ENCODE assay signal across 8 mouse cellular contexts in the genomic region with DNA sequence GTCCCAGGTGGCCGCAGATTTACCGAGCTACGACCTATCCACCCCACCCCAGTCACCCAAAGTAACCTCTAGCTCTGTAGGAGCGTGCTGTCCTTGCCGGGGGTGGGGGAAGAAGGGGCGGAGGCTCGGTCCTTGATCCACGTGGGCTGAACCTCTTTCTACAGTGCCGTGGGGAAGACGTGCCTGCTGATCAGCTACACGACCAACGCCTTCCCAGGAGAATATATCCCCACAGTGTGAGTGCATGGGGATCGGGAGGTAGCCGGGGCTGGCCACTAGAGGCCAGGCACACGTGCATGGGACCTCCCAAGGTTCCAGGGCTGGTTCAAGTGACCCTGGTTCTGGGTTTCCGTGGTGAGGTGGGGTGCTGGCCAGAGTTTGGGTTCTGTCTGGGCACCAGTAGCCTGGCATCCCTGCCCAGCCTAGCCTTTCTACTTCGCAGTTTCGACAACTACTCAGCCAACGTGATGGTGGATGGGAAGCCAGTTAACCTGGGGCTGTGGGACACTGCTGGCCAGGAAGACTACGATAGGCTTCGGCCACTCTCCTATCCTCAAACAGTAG. TPM values are rescaled to one million over a fixed set of nuclear protein-coding genes. Genes with fewer than 3 reads are reported as not detected.
DNase-seq lines count a peak whose midpoint lies in the region; ATAC-seq and TF ChIP-seq lines count a peak whose summit lies in the region.

No protein-coding gene starts in this region.

- H3K9ac ChIP-seq in kidney, embryonic 14.5 days (ENCODE audit: low read depth, low read length), result peak overlapping the region; percentile 70
- peak overlapping the region; percentile 96 for H3K9ac ChIP-seq in hindbrain, embryonic 13.5 days
- peak overlapping the region; percentile 89 for H3K9ac ChIP-seq in midbrain, embryonic 12.5 days (replicated peaks)

- H3K27me3 ChIP-seq in kidney, embryonic 14.5 days (ENCODE audit: control insufficient read depth, insufficient read depth, low read length), result no peaks in the 10 kb centered on the region
- H3K27me3 ChIP-seq in hindbrain, embryonic 13.5 days, result peaks cover 29% of the 10 kb centered on the region
- H3K27me3 ChIP-seq in midbrain, embryonic 12.5 days, result peaks cover 59% of the 10 kb centered on the region

- H3K4me2 ChIP-seq in kidney, embryonic 14.5 days (replicated peaks; ENCODE audit: low read depth, low read length), result peak overlapping the region; percentile 98
- H3K4me2 ChIP-seq in hindbrain, embryonic 13.5 days, result peak overlapping the region; percentile 89
- H3K4me2 ChIP-seq in midbrain, embryonic 12.5 days (replicated peaks), result peak overlapping the region; percentile 87

- ATAC-seq in kidney, embryonic 14.5 days (ENCODE audit: low FRiP score, low TSS enrichment), result no peak; the same call in 1 of the 2 replicates
- ATAC-seq in hindbrain, embryonic 13.5 days (ENCODE audit: low FRiP score), result no peak
- ATAC-seq in midbrain, embryonic 12.5 days (ENCODE audit: low FRiP score, low read depth), result no peak

- H3K27ac ChIP-seq in kidney, embryonic 14.5 days (ENCODE audit: low read depth, low read length), result no peak overlapping the region
- no peak overlapping the region for H3K27ac ChIP-seq in cortical plate, adult 2 months (ENCODE audit: insufficient read depth, low read length)
- peak overlapping the region; percentile 71 for H3K27ac ChIP-seq in hindbrain, embryonic 13.5 days
- H3K27ac ChIP-seq in midbrain, embryonic 12.5 days (replicated peaks), result no peak overlapping the region

- H3K9me3 ChIP-seq in kidney, embryonic 14.5 days (ENCODE audit: control insufficient read depth, low read length), result no peaks in the 10 kb centered on the region
- H3K9me3 ChIP-seq in hindbrain, embryonic 13.5 days, result no peaks in the 10 kb centered on the region
- H3K9me3 ChIP-seq in midbrain, embryonic 12.5 days, result no peaks in the 10 kb centered on the region

- no peak for TF ChIP-seq CTCF in cortical plate, adult 2 months (IDR thresholded peaks at IDR 0.05; ENCODE audit: extremely low read depth, insufficient read depth, low read length)

- peaks cover 21% of the 10 kb centered on the region for H3K36me3 ChIP-seq in kidney, embryonic 14.5 days (ENCODE audit: control insufficient read depth, insufficient read depth, low read length)
- peaks cover 42% of the 10 kb centered on the region for H3K36me3 ChIP-seq in hindbrain, embryonic 13.5 days
- peaks cover 30% of the 10 kb centered on the region for H3K36me3 ChIP-seq in midbrain, embryonic 12.5 days

- no peak for TF ChIP-seq POLR2A in cortical plate, adult 2 months (IDR thresholded peaks at IDR 0.05; ENCODE audit: extremely low read depth, insufficient read depth, low read length)

- H3K4me1 ChIP-seq in kidney, embryonic 14.5 days (ENCODE audit: control insufficient read depth, insufficient read depth, low read length), result peaks cover 16% of the 10 kb centered on the region
- H3K4me1 ChIP-seq in cortical plate, adult 2 months (ENCODE audit: control insufficient read depth, insufficient read depth, low read length), result no peaks in the 10 kb centered on the region
- H3K4me1 ChIP-seq in hindbrain, embryonic 13.5 days (replicated peaks), result peaks cover 37% of the 10 kb centered on the region
- H3K4me1 ChIP-seq in midbrain, embryonic 12.5 days, result peaks cover 34% of the 10 kb centered on the region

- DNase-seq in kidney, postnatal 14 days, result no peak
- DNase-seq in frontal cortex, postnatal 10 days (ENCODE audit: low spot score in 2 of 2), result no peak
- no peak for DNase-seq in c-Kit-positive CD71-positive TER-119-positive erythroid progenitor cells, embryonic 14.5 days (ENCODE audit: low spot score)
- DNase-seq in layer of hippocampus, postnatal 14 days (ENCODE audit: low spot score in 2 of 2), result no peak

- H3K4me3 ChIP-seq in kidney, embryonic 14.5 days (ENCODE audit: low read length), result peak overlapping the region; percentile 48
- peak overlapping the region; percentile 45 for H3K4me3 ChIP-seq in cortical plate, adult 2 months (ENCODE audit: insufficient read depth, low read length)
- peak overlapping the region; percentile 67 for H3K4me3 ChIP-seq in hindbrain, embryonic 13.5 days
- peak overlapping the region; percentile 71 for H3K4me3 ChIP-seq in midbrain, embryonic 12.5 days

- WGBS in kidney, embryonic 14.5 days, result 21% methylated on average over 21 of the region's 21 CpGs
- WGBS in hindbrain, embryonic 13.5 days, result 22% methylated on average over 21 of the region's 21 CpGs
- 21% methylated on average over 21 of the region's 21 CpGs for WGBS in midbrain, embryonic 12.5 days

RNA-seq across cellular contexts. Expression of a gene that starts 0.9 kb away (rescaled TPM):
- 5.0 and 28.7 TPM in 2 replicates for polyA plus RNA-seq in kidney, embryonic 14.5 days (2014; fragmentation: Nextera tagmentation; extraction: Ambion mirVana)
- polyA plus RNA-seq in cortical plate, adult 2 months (2012; rRNA removed), result 60.4 and 72.2 TPM in 2 replicates
- 272 and 278 TPM in 2 replicates for polyA plus RNA-seq in hindbrain, embryonic 13.5 days (2015; fragmentation: Nextera tagmentation; extraction: Ambion mirVana)
- 70.5 and 74.2 TPM in 2 replicates for polyA plus RNA-seq in midbrain, embryonic 12.5 days (2016; fragmentation: Nextera tagmentation; extraction: Ambion mirVana)
- total RNA-seq in layer of hippocampus, postnatal 14 days (2021), result 10 to 100 TPM; 83.9 to 98.6 TPM

RNA-seq across cellular contexts. Expression of a gene that starts 4.9 kb away (rescaled TPM):
- polyA plus RNA-seq in kidney, embryonic 14.5 days (2014; fragmentation: Nextera tagmentation; extraction: Ambion mirVana), result 21.1 and 23.2 TPM in 2 replicates
- polyA plus RNA-seq in cortical plate, adult 2 months (2012; rRNA removed), result 20.5 and 21.3 TPM in 2 replicates
- 9.7 and 12.1 TPM in 2 replicates for polyA plus RNA-seq in hindbrain, embryonic 13.5 days (2015; fragmentation: Nextera tagmentation; extraction: Ambion mirVana)
- polyA plus RNA-seq in midbrain, embryonic 12.5 days (2016; fragmentation: Nextera tagmentation; extraction: Ambion mirVana), result 11.8 and 14.6 TPM in 2 replicates
- total RNA-seq in layer of hippocampus, postnatal 14 days (2021), result 10 to 100 TPM; 10.4 to 12.0 TPM

RNA-seq across cellular contexts. Expression of a gene that starts 8.4 kb away (rescaled TPM):
- 41.9 and 43.1 TPM in 2 replicates for polyA plus RNA-seq in kidney, embryonic 14.5 days (2014; fragmentation: Nextera tagmentation; extraction: Ambion mirVana)
- polyA plus RNA-seq in cortical plate, adult 2 months (2012; rRNA removed), result 114 and 137 TPM in 2 replicates
- 67.9 and 73.1 TPM in 2 replicates for polyA plus RNA-seq in hindbrain, embryonic 13.5 days (2015; fragmentation: Nextera tagmentation; extraction: Ambion mirVana)
- polyA plus RNA-seq in midbrain, embryonic 12.5 days (2016; fragmentation: Nextera tagmentation; extraction: Ambion mirVana), result 74.5 and 75.1 TPM in 2 replicates
- 10 to 100 TPM; 56.0 to 58.2 TPM for total RNA-seq in layer of hippocampus, postnatal 14 days (2021)

RNA-seq across cellular contexts. Expression of a gene that starts 8.6 kb away (rescaled TPM):
- 157 and 195 TPM in 2 replicates for polyA plus RNA-seq in kidney, embryonic 14.5 days (2014; fragmentation: Nextera tagmentation; extraction: Ambion mirVana)
- 36.2 and 40.2 TPM in 2 replicates for polyA plus RNA-seq in cortical plate, adult 2 months (2012; rRNA removed)
- polyA plus RNA-seq in hindbrain, embryonic 13.5 days (2015; fragmentation: Nextera tagmentation; extraction: Ambion mirVana), result 103 and 113 TPM in 2 replicates
- 120 and 121 TPM in 2 replicates for polyA plus RNA-seq in midbrain, embryonic 12.5 days (2016; fragmentation: Nextera tagmentation; extraction: Ambion mirVana)
- total RNA-seq in layer of hippocampus, postnatal 14 days (2021), result 10 to 100 TPM; 26.8 to 28.9 TPM

RNA-seq across cellular contexts. Expression of a gene that starts 9.8 kb away (rescaled TPM):
- 0.47 TPM in 1 of 2 replicates, not detected in the other for polyA plus RNA-seq in kidney, embryonic 14.5 days (2014; fragmentation: Nextera tagmentation; extraction: Ambion mirVana)
- 4.6 and 4.9 TPM in 2 replicates for polyA plus RNA-seq in cortical plate, adult 2 months (2012; rRNA removed)
- 0.49 TPM in 1 of 2 replicates, not detected in the other for polyA plus RNA-seq in hindbrain, embryonic 13.5 days (2015; fragmentation: Nextera tagmentation; extraction: Ambion mirVana)
- polyA plus RNA-seq in midbrain, embryonic 12.5 days (2016; fragmentation: Nextera tagmentation; extraction: Ambion mirVana), result 2.0 and 2.3 TPM in 2 replicates
- total RNA-seq in layer of hippocampus, postnatal 14 days (2021), result 1 to 10 TPM; 2.1 to 2.2 TPM
